Mouse (Mus musculus) CD8-positive naive resting alpha-beta T cell, adult 2 months (primary cell): ENCODE results near the gene Eml2.
A peak's percentile ranks its signal among the peaks of the same experiment; 100 is the strongest.
"Not testable (repeated sequence)": the region's sequence is repeated elsewhere in the genome, so short reads cannot be mapped to it uniquely, and the experiment has no call there.

Experiments used
- DNase-seq, 2 experiments: peaks; one replicate each; pipeline ENCODE4 v3.0.0; 2022; ENCODE audit warnings: low read depth in 2 of 2, low spot score in 2 of 2

Gene Eml2

DNA sequence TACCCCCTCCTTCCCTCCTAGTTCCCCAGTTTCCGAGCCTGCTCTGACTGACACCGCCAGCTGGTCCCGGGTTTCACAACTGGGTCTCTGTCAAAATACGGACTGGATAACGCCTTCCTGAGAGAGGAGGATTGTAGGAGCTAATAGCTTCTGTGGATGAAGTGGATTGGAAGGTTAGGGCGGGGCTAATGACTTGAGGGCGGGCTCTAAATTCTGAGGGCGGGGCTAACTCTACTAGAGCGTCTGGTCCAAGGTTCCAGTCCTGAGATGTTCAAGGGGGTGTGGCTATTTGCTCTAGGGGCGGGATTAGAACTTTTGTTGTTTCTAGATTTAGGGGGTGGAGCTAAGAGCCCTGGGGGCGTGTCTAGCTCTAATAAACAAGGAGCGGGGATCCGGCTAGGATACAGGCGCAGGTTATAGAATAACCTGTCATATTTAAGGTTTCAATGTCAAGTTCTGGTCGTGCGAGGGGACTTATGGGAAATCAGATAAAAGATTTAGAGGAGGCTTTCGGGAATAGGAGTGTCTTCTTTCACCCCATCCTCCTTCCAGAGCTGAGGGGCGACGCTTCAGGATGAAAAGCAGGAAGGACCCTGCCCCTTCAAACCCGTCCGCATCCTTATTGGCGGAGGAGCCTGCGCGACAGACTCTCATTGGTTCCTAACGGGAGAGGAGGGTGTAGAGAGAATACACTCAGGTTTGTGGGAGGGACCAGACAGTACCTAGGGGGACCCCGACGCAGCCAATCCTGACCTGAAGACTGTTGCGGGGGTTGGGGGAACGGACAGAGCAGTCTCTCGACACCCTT lies at the start of gene Eml2:
TSS of gene Eml2 (plus strand) at position 714 of the 808 bp plus-strand sequence.
- no peak for DNase-seq

DNA sequence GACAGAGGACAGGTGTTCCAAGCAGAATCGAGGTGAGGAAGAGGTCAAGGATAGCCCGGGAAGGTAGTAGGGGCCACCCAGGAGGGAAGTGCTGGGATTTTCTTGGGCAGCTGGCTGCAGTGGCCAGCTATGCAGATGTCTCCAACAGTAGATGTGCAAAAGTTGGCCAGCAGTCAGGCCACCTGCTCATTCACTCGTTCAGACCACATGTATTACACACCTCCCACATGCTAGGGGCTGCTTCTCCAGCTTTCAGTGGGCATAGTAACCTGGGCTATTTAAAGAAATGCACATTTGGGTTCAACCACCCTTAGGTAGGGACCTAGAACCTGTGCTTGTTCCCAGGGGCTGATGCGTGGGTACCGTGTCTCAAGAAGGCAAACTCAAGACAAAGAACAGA lies 48.5 kb upstream of the Eml2 start:
- DNase-seq: no peak

DNA sequence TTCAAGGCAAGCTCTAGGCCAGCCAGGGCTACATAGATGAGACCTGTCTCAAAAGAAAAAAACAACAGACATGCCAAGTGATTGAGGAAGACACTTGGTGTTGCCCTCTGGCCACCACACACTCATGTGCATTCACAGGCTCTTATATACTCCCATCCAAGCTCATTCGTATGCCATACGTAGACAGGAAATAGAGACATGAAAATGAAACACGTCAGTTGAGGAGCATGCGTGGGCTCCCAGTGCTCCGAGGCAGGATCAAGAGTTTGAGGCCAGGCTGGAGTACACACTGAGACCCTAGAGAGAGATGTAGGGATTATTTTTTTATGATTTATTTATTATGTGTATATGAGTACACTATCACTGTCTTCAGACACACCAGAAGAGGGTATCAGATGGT lies 46.8 kb upstream of the Eml2 start:
- no peak for DNase-seq

DNA sequence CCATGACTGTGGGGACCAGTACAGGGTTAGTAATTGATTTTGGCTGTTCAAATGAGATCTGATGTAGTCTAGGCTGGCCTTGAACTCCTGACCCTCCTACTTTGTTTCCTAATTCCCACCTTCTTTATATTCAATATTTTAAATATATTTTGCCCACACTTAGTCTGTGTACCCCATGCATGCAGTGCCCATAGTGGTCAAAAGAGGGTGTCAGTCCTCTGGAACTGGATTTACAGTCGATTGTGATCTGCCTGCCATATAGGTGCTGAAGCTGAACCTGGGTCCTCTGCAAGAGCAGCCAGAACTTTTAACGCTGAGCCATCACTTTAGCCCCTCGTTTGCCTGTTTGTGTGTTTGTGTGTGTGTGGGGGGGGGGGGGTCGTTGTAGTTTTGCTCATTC lies 45.6 kb upstream of the Eml2 start:
- no peak for DNase-seq

DNA sequence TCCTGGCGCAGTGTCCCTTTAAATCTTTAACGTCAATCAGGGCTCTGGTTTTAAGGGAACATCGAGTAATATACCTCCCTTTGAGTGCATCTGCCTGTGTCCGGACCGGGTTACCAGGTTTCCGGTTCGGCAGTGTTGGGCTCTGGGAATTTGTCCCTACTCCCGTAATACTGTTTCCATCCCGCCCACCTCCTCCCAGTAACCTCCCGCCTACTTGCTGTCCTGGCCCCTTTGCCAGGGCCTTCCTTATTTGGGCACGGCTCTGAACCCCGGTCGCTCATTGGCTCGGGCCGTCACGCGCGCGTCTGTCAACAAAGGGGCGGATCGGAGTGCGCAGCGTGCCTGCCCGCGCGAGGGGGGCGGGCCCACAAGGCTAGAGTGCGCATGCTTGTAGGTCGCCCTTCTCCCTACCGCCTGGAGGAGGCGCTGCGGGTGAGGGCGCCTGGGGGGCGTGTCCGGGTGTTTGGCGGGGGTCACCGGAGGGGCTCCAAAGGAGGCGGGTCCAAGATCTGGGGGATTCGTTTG lies 44.8 kb upstream of the Eml2 start:
- DNase-seq: peak; percentile 92 to 93

DNA sequence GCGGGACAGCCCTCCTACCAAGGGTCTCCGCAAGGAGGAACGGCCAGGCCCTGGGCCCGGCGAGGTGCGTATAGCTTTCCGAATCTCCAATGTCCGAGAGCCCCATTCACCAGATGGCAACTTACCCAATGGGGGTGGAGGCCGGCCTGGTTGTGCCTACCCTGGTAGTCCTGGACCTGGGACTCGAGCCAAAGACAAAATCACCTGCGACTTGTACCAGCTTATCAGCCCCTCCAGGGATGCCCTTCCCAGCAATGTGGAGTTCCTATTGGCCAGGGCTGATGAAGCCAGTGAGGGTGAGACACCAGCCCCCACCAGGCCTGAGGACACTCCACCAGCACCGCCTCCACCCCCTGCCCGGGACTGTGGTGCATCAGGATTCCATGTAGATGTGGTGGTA lies 40.1 kb upstream of the Eml2 start:
- DNase-seq: no peak

DNA sequence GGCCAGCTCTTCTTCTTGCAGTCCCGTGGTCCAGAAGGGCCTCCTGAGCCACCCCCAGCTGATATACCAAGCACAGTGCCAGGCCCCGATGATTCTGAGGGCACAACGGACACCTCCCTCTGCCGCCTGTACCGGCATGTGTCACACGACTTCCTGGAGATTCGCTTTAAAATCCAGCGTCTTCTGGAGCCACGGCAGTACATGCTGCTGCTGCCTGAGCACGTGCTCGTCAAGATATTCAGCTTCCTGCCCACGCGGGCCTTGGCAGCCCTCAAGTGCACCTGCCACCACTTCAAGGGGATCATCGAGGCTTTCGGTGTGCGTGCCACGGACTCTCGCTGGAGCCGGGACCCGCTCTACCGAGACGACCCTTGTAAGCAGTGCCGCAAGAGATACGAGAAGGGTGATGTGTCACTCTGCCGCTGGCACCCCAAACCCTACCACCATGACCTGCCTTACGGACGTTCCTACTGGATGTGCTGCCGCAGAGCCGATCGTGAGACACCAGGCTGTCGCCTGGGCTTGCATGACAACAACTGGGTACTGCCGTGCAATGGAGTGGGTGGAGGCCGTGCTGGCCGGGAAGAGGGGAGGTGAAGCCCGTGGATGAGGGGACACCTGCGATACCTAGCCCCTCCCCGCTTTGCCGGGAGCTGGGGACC lies 39.4 kb upstream of the Eml2 start:
- no peak for DNase-seq

DNA sequence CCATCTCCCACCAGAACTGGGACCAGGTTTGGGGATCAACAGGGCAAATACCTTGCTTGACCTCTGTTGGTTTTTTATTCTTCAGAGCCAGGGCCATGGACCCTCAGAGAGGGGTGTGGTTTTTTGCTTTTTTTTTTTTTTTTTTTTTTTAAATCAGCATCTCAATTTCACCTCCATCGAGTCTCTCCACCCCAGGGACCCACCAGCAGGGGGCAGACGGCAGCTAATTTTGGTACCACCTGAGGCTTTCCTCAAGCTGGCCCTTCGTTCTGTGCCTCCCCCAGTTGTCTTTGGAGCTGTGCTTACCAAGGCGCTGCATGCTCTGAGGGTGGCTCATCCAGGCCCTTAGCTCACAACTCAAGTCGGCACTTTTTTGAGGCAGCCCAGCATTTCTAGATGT lies 38.8 kb upstream of the Eml2 start:
- peak; percentile 52 to 69 for DNase-seq

DNA sequence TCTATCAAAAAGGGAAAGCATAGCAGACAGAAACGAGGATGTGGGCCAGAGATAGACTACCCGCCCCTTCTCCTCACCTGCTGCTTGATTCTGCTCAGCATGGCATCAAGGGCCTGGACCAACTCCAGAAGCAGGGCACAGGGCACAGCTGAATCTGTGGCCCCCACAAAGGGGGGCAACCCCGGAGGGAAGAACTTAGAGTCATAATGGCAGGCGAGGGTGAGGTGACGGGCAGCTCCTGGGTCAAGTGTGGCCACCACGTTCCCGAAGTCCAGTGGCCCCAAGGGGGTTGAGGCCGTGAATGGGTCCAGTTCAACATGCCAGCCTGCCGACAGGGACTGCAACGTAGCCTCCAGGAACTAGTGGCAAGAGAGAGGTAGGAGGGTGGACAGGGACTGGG lies 29.4 kb upstream of the Eml2 start:
- no peak for DNase-seq

DNA sequence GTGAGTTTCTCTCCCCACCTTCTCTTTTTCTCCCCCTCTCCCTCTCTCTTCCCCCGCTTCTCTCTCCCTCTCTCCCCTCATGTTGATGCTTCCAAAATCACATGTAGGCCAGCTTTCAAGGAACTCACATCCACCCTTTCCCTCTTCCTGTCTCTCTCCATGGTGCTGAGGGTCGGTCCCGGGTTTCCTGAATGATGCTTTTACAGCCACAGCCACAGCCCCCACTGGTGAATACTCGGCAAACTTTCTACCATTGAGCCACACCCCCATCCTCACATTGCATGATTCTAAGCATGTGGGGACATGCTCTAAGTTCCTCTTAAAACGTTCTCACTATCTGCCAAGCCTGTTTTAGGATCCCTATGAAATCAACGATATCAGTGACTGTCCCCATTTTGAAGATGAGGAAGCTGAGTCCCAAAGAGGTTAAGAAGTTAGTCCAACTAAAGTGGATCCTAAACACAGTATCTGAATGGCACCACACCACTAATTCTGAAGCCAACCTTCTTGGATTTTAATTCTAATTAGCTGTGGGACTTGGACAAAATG lies 28.6 kb upstream of the Eml2 start:
- DNase-seq: no peak

DNA sequence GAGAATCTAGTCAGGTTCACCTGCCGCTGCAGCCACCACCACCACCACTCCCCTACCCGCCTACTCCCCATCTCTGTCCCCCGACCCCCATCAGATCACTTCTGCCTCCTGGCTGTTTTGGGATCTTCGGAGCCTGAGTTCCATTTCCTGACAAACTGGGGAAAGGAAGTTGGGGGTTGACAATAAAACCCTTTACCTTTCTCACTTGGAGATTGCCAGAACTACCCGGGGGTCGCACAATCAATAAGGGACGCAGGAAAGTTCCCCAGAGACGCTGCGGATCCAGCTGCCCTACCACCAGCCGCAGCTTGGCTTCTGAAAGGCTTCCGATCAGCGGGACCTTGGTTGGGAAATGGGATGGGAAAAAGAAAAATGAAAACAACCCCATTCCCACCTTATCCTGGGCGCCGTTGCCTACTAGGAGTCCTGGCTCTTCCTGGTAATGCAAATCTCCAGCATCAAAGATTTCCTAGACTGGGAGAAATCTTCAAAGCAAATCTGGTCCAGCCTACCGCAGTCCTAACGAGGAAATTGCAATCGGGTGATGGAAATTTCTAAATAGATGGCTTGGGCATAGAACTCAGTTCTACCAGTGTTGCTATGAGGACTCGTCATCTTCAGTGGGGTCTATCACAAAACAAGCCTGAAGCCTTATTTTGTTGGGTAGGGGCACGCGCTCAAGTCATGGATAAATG lies 27.9 kb upstream of the Eml2 start:
- no peak for DNase-seq

DNA sequence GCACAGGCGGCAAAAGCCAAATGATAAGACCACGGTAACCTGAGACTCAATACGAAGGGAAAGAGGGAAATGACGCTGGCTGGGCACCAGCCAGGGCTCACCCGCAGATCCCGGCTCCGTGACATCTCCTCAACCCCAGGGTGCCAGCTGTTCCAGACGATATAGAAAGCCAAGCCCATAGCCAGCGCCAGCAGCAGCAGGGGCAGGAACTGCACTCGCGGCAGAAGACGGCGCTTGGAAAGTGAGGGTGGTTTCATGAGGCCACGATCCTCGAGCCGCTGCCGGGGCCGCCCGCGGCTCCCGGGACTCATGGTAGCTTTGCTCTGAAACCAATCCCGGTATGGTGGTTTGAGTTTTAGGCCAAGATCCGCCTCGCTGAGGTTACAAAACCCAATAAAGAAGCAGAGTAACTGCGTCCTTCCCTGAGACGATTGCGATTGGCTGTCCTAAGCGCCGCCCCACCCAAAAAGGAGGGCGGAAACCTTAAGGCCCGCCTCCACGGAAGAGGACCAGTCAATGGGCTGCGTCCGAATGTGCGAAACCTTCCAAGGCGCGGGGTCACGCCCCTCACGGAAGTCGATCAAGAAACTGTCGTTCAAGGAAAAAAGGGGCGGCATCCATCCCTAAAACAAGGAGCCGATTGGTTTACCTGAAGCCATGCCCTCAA lies 27.2 kb upstream of the Eml2 start, which contains the start of gene Qpctl:
TSS of gene Qpctl (minus strand) at position 417 of the 667 bp plus-strand sequence.
- peak; percentile 97 for DNase-seq

DNA sequence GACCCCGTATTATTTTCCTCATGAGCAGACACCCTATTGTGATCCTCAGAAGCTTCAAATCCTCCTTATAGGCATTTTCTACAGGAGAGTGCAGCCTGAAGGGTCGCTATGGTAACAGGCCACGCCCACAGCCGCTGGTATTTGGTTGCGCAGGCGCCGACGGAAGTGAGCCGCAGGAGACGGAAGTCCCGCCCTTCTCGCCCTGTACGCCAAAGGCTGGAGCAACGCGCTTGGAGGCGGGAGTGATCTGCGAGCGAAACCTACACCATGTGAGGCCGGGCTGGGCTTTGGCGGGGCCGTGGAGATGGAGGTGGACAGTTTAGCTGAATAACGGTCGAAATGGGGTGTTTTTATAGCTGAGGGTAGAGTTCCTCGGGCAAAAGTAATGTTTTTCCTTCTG lies 26.6 kb upstream of the Eml2 start, which contains the start of gene Snrpd2:
TSS of gene Snrpd2 (plus strand) at position 97 of the 400 bp plus-strand sequence.
- peak; percentile 91 to 92 for DNase-seq

DNA sequence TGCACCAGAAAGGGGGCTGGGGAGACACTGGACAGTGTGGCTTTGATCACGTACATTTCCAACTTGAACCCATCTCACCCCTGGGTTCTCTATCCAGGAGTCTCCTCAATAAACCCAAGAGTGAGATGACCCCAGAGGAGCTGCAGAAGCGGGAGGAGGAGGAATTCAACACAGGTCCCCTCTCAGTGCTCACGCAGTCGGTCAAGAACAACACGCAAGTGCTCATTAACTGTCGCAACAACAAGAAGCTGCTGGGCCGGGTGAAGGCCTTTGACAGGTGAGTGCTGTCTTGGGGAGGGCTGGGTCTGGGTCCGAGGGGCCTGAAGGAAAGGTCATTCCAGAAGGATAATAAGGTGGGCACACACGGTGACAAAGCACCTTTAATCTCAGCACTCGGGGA lies 25.1 kb upstream of the Eml2 start:
- DNase-seq: not testable (repeated sequence)

DNA sequence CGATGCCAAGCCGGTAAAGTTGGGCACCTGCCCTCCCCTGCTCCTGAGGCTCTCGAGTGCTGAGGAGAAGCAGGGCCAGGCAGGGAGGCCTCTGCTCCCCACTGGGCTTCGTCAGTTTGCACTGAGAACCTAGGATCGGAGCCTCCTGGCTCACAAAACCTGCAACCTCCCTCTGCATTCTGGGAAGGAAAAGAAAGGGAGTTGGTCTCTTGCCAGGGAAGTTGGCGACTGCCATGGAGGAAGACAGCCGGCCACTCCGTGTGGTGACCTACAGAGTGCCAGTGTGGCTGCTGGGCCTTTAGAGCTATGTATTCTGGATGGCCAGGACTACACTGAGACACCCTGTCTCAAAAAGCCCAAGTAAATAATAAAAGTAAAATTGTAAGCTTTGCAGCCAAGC lies 21.4 kb upstream of the Eml2 start:
- no peak for DNase-seq

DNA sequence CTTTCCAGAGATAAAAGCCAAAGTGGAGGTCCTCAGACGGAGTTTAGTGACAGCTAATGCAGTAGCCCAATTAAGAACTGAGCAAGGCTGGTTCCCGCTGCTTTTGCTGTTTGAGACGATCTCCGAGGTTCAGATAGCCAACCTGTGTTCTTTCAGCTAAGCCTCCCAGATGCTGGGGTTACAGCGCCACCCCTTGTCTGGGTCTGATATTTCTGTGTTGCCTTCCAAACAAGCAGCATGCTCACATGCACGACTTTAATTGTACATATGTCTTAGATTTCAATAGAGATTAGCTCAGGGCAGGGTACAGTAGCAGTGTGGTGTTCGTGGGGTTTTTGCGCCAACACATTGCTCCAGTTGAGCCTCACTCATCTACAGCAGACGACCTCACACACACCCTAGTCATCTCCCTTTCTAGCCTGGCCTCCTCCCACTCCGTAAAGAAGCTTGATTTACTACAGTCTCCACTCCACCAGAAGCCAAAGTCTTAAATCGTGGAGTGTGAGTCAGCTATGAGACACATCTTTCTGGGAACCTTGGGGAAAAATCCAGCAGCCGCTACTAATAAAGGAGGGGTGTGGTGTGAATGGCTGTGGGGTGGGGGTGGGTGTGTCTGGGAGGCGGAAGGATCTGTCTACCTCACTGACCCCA lies 20.3 kb upstream of the Eml2 start:
- no peak for DNase-seq

DNA sequence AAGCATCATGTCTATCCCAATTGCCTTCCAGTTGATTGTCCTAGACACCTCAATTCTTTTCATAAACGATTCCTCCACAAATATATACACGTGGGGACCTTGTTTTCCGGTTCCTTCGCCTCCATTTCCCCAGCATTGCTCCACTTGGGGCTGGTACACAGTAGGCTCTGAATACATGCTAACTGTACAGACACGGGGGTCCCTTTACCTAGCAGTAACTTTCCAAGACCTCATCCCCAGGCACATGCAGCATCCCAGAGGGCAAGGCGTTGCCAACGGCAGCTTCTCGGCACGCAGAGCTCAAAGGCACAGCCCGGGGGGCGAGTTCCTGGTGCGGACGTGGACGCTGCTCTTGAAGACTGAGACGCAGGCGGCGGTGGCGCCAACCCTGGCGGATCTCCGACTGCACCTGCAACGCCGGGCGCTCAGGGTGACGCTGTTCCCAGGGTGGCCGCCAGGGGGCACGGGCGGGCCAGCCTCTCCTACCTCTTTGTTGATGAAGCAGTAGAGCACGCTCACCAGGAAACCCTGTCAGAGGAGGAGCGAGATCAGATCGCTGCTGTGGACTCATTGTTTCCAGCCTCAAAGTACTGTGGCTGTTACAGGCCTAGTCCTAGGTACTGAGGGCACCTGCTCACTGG lies 18.9 kb upstream of the Eml2 start:
- peak; percentile 95 to 97 for DNase-seq

DNA sequence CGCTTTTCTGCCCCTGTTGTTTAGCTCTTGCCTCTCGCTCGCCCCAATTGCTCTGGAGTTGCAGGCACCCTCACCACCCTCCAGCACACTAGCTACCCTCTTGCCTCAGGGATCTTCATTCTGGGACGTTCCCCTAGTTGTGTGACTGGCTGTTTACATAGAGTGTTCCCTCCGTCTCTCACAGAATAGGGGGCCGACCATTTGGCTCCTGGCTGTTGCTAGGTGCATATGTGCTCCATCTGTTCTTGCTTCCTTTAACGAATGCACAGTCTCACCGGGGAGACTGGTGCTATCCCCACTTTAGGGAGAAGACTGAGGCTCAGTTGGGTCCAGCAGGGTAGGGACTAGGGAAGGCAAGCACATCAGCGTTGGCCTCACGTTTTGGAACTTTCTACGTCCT lies 17.6 kb upstream of the Eml2 start:
- DNase-seq: no peak

DNA sequence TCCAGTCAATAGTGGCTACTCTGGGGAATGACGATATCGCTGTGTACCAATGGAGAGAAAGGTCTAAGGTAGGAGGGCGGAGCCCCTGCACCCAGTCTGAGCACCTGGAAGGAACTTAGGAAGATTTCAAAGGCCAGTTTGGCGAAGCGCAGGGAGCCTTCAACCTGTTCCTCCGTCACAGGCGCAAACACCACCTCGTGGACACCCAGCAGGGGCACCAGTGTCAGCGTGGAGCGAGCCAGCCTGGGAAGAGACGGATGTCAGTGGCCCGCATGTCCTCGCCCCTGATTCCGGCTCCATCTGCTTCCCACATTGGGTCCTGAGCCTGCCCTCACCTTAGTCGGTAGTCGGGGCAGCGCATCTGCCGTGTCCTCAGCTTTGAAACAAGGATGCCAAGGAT lies 16.8 kb upstream of the Eml2 start:
- DNase-seq: no peak

DNA sequence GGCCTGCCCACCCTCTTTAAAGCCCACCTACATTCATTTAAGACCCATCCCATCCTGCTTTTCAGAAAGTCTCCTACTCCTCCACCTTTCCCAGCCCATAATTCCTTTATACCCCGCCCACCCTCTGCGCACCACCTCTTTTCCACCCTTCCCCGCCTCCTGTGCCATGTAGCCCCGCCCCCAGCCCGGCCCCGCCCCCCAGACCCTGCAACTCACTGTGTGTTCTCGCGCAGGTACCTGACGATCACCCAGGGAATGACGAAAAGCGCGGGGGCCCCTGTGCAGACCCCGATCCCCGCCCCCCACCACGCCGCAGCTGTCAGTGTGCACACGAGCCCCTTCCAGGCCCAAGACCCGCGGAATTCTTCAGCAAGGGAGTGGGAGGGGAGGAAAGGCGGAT lies 16.1 kb upstream of the Eml2 start:
- no peak for DNase-seq
